Mouse (Mus musculus): Measurements from ENCODE around the gene Mapkapk2. TPM values are rescaled to one million over a fixed set of nuclear protein-coding genes. Genes with fewer than 3 reads are reported as not detected.
A peak's percentile ranks its signal among the peaks of the same experiment; 100 is the strongest.

Gene Mapkapk2
- polyA plus RNA-seq, 1 experiment from 2014 or later, result 25.7 TPM

DNA sequence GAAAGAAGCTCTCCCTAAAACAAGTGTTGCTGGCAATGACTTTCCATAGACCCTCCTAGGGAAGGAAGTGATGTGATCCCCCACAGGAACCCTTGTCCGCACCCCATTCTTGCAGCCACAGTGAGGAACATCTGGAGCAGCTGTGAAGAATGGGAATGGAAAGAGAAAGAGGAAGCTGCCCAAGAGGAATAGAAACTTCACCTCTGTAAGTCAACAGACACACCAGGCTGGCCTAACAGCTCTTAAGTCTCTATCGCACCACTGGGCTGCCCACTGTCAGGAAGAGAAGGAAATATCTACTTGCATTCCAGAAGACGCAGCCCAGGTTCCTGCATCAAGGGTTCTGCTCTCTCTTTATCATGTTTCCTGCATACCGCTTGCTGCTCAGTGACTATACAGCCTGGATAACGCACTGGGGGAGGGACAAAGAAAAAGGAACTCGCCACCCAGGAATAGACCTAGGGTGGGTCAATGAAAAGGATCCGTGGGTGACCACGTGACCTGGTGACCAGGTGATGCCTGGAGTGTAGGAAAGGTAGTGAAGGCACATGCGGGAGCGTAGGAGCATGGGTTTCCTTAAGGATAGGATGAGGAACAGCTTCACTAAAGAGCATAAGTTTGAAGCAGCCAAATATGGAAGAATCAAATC is 6.3 kb upstream of the Mapkapk2 start:
- no peak for ATAC-seq
- H3K27me3 ChIP-seq (replicated peaks), result peaks cover 4% of the 10 kb centered on the region; the same call in 1 of the 2 replicates
- H3K27ac ChIP-seq, result 0 out of 2 replicates have a peak overlapping the region, but pooled peaks have one; percentile 33
- 32% methylated on average over 10 of the region's 10 CpGs for WGBS (ENCODE audit: insufficient replicate concordance)
- no peaks in the 10 kb centered on the region for H3K9me3 ChIP-seq (replicated peaks)
- no peak overlapping the region for H3K9ac ChIP-seq
- H3K4me3 ChIP-seq, result no peak overlapping the region
- no peaks in the 10 kb centered on the region for H3K36me3 ChIP-seq
- peaks cover 18% of the 10 kb centered on the region for H3K4me1 ChIP-seq
- no peak overlapping the region for H3K4me2 ChIP-seq

DNA sequence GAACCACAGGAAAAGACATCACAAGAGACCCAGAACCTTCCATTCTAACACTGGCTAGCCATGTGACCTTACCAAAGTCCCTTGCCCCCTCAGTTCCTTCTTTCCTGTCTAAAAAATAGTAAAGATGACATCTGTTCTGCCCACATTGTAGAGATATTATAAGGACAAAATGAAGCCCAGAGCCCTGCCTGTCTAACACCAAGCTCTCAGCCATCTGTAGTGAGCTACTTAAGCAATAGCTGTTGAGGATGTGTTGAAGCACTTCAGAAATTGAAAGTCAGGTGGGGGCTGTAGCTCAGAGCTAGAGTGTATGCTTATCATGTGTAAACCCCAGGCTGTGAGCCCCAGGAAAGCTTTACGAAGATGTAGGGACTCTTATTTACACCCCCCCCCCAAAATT is 3.2 kb upstream of the Mapkapk2 start:
- no peak for ATAC-seq
- H3K27me3 ChIP-seq (replicated peaks), result peaks cover 6% of the 10 kb centered on the region; the same call in 1 of the 2 replicates
- H3K4me3 ChIP-seq, result no peak overlapping the region
- peaks cover 37% of the 10 kb centered on the region for H3K4me1 ChIP-seq
- WGBS (ENCODE audit: insufficient replicate concordance), result 45% methylated on average over 1 of the region's 1 CpGs
- H3K4me2 ChIP-seq, result no peak overlapping the region
- no peak overlapping the region for H3K9ac ChIP-seq
- H3K36me3 ChIP-seq, result no peaks in the 10 kb centered on the region
- H3K9me3 ChIP-seq (replicated peaks), result no peaks in the 10 kb centered on the region
- no peak overlapping the region for H3K27ac ChIP-seq

DNA sequence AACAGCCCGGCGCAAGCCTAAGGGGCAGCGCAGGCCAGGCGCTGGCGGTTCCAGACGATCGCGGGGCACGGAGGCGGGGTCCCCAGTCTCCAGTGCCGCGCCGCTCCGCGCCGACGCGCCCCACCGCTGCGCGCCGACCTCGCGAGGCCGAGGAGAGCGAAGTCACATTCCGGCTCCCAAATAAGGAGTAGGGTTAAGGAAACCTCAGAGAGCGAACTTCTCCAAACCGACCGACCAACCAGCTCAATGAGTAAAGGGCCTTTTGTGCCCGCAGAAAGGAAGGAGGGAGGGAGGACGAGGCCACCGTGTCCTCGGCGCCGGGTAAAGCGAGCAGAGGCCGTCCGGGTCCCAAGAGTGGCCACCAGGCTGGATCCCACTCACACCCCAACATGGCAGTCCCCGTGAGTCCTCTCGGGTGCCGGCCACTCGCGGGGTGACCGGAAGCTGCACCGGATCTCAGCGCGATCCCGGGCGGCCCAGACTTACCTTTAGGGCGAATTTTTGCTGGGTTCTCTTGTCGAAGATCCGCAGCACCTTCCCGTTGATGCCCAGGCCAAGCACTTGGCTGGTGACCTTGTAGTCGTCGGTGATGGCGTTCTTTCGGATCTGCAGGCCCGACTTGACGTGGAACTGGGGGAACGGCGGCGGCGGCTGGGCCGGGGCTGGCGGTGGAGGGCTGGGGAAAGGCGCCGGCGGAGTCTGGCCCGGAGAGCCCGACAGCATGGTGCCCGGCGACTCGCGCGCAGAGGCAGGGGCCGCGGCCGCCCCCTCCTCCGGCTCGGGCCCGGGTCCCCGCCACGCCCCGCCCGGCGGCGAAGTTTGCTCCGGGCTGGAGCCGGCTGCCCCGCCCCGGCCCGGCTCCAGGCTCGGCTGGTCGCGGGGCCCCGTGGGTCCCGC is 575 bp downstream of the Mapkapk2 start:
- Histone ChIP-seq H3K27me3 (replicated peaks) (0 out of 2 replicates have a peak, but pooled peaks cover 4% of the 10 kb centered on the region), H3K9ac (peak overlapping the region; percentile 83), H3K9me3 (replicated peaks) (no peaks in the 10 kb centered on the region), H3K4me3 (peak overlapping the region; percentile 80), H3K4me2 (peak overlapping the region; percentile 96), H3K4me1 (peaks cover 56% of the 10 kb centered on the region), H3K36me3 (no peaks in the 10 kb centered on the region), H3K27ac (peak overlapping the region; percentile 64)
- under 1% methylated on average over 81 of the region's 98 CpGs for WGBS (ENCODE audit: insufficient replicate concordance)
- peak; percentile 53 for ATAC-seq

DNA sequence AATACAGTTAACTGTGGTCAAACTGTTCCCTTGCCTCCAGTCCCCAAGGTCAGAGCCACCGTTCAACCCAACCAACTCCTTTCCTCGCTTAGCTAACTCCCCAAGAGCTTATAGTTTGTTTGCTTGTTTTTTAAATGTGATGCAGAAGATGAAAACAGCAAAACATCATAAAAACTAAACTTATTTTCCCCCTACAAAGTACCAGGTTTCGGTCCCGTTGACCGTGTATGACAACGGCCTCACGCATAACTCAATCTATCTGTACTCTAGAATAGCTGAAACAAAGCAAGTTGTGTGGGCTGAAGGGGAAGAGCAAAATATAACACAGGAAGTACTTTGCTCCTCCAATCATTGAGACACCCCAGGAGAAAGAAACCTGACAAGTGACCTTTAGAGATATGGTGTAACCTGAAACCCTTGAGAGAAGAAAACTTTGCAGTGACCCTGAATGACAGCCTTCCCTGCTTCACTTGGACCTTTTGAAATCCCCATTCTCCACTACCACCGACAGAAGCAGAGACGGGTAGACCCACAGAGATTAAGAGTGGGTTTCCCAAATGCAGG is 1.4 kb downstream of the Mapkapk2 start:
- peak overlapping the region; percentile 64 for H3K27ac ChIP-seq
- peaks cover 62% of the 10 kb centered on the region for H3K4me1 ChIP-seq

DNA sequence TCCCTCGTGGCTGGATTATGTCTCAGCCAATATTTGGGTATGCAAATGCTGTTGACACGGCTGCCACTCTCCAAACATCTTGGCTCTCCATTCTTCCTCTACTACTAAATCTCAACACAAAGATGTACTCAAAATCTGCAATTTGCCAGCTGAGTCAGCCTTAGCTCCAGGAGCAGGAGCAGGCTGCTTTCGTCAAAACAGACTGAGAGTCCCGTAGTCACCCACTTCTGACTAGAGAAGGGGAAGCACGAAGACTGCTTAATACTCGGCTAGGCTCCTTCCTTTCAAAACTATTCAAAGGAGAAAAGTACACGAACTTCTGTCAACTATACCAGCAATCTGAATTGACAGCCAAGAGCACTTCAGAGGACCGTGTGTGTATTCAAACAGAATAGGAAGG is 2.1 kb downstream of the Mapkapk2 start:
- 36% methylated on average over 8 of the region's 8 CpGs for WGBS (ENCODE audit: insufficient replicate concordance)
- Histone ChIP-seq H3K9ac (0 out of 2 replicates have a peak overlapping the region, but pooled peaks have one; percentile 15), H3K4me1 (peaks cover 68% of the 10 kb centered on the region), H3K27me3 (replicated peaks) (0 out of 2 replicates have a peak, but pooled peaks cover 4% of the 10 kb centered on the region), H3K4me2 (peak overlapping the region; percentile 96), H3K9me3 (replicated peaks) (no peaks in the 10 kb centered on the region), H3K4me3 (peak overlapping the region; percentile 80), H3K36me3 (no peaks in the 10 kb centered on the region), H3K27ac (peak overlapping the region; percentile 7; the same call in 1 of the 2 replicates)
- ATAC-seq, result no peak

More for the DNA sequence above, 1.4 kb downstream of the Mapkapk2 start:
- 17% methylated on average over 9 of the region's 9 CpGs for WGBS (ENCODE audit: insufficient replicate concordance)
- ATAC-seq, result no peak
- H3K36me3 ChIP-seq, result no peaks in the 10 kb centered on the region
- H3K9ac ChIP-seq, result peak overlapping the region; percentile 83
- H3K4me2 ChIP-seq, result peak overlapping the region; percentile 96
- no peaks in the 10 kb centered on the region for H3K9me3 ChIP-seq (replicated peaks)
- H3K4me3 ChIP-seq, result peak overlapping the region; percentile 80
- 0 out of 2 replicates have a peak, but pooled peaks cover 4% of the 10 kb centered on the region for H3K27me3 ChIP-seq (replicated peaks)

DNA sequence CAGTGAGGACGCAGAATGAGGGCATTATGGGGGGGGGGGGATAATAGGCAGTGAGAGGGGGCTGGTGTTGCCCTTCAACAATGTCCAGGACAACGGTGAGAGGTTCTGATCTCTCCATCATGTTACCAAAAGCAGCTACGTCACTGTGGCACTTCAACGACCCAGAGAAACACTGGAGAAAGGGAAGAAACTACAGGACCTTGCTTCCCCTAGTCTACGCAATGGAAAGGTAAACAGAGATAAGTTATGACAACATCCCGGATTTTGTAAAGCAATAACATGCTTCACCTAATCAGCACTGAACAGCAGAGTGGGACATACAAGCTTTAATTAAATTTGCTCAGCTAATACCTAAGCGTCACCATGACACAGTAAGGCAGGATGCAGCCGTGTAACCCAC is 3.7 kb downstream of the Mapkapk2 start:
- Histone ChIP-seq H3K9ac (no peak overlapping the region), H3K4me3 (no peak overlapping the region), H3K9me3 (replicated peaks) (no peaks in the 10 kb centered on the region), H3K36me3 (no peaks in the 10 kb centered on the region), H3K27ac (no peak overlapping the region), H3K4me1 (peaks cover 80% of the 10 kb centered on the region), H3K4me2 (no peak overlapping the region), H3K27me3 (replicated peaks) (0 out of 2 replicates have a peak, but pooled peaks cover 4% of the 10 kb centered on the region)
- 70% methylated on average over 8 of the region's 8 CpGs for WGBS (ENCODE audit: insufficient replicate concordance)
- ATAC-seq, result no peak

DNA sequence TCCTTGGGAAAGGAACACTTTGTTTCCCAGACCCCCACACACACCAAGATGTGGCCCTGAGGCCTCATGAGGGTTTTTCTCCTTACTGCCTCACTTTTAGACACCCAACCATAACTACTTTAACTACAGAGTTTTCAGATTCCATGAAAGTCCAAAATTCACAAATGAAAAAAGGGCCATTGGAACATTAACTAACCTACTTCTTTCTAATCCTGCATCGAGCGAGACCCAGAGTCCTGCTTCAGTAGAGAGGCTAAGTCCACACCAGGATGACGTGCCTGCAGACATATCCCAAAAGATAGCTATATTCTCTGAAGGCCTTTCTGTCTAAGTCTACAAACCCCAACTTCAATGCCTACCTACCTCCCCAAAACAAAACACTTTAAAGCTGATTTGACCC is 4.8 kb downstream of the Mapkapk2 start:
- Histone ChIP-seq H3K4me2 (no peak overlapping the region), H3K4me1 (peaks cover 83% of the 10 kb centered on the region), H3K4me3 (no peak overlapping the region), H3K27ac (no peak overlapping the region), H3K36me3 (no peaks in the 10 kb centered on the region), H3K9me3 (replicated peaks) (no peaks in the 10 kb centered on the region), H3K27me3 (replicated peaks) (0 out of 2 replicates have a peak, but pooled peaks cover 4% of the 10 kb centered on the region), H3K9ac (no peak overlapping the region)
- WGBS (ENCODE audit: insufficient replicate concordance), result 87% methylated on average over 3 of the region's 3 CpGs
- ATAC-seq, result no peak

DNA sequence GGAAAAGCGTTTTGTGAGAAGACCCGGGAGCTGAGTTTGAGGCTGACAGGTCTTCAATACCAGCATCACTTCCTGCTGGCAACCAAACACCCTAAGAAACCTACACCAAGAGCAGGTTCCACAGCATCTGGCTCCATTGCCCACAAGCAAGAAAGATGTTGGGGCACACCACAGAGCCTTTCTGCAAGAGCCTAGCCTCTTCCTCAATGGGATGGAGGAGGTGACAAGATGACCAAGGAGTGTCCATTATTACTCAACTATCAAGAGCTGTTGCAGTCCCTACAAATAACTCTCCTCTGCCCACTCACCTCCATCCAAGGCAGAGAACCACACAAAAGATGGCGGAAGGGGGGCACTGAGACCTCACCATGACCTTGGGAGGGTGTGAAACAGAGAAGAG is 5.5 kb downstream of the Mapkapk2 start:
- WGBS (ENCODE audit: insufficient replicate concordance), result 70% methylated on average over 3 of the region's 3 CpGs
- no peak overlapping the region for H3K4me2 ChIP-seq
- ATAC-seq, result no peak
- H3K4me3 ChIP-seq, result no peak overlapping the region
- H3K27ac ChIP-seq, result no peak overlapping the region
- H3K9me3 ChIP-seq (replicated peaks), result no peaks in the 10 kb centered on the region
- peaks cover 87% of the 10 kb centered on the region for H3K4me1 ChIP-seq
- 0 out of 2 replicates have a peak, but pooled peaks cover 4% of the 10 kb centered on the region for H3K27me3 ChIP-seq (replicated peaks)
- H3K9ac ChIP-seq, result no peak overlapping the region
- no peaks in the 10 kb centered on the region for H3K36me3 ChIP-seq

DNA sequence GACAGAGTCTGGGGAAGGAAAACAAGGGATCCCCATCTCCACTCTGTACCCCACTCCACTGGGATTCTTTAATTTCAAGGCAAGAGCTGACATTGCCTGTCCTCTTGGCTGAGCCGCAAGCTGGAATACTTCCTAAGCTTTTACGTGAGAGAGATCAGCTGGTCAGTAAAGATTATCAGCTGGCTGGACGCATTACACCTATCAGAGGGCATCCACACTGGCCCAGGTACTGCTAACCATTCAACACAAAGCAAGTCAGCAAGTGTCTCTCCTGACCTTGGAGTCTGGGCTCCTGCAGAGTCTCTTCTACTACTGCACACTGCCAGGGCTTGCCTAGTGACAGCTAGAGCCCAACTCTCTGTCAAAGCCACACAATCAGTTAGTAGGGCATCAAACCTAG is 6.1 kb downstream of the Mapkapk2 start:
- no peak for ATAC-seq
- peaks cover 90% of the 10 kb centered on the region for H3K4me1 ChIP-seq
- no peak overlapping the region for H3K4me2 ChIP-seq
- H3K9me3 ChIP-seq (replicated peaks), result no peaks in the 10 kb centered on the region
- no peak overlapping the region for H3K4me3 ChIP-seq
- H3K9ac ChIP-seq, result no peak overlapping the region
- 0 out of 2 replicates have a peak, but pooled peaks cover 4% of the 10 kb centered on the region for H3K27me3 ChIP-seq (replicated peaks)
- H3K27ac ChIP-seq, result no peak overlapping the region
- no peaks in the 10 kb centered on the region for H3K36me3 ChIP-seq
- WGBS (ENCODE audit: insufficient replicate concordance), result 66% methylated on average over 3 of the region's 3 CpGs

DNA sequence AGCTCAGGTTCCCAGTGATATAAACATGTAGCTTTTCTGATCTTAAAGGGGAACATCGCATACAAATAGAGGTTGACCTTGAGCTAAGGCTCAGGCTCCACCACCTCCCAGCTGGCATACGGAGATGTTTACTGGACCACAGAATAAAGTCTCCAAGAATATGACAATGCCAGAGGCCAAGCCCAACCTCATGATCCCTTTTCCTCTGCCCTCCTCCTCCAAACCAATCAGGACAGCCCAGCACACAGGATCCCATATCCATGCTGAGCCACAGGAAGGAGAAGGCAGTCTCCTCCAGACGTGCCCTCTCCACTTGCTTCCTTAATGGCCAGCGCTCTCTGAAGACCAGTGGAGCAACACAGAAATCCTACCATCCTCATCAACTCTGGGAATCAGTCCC is 6.7 kb downstream of the Mapkapk2 start:
- H3K9ac ChIP-seq, result no peak overlapping the region
- no peak for ATAC-seq
- 62% methylated on average over 4 of the region's 4 CpGs for WGBS (ENCODE audit: insufficient replicate concordance)
- H3K4me2 ChIP-seq, result no peak overlapping the region
- H3K9me3 ChIP-seq (replicated peaks), result no peaks in the 10 kb centered on the region
- H3K4me3 ChIP-seq, result no peak overlapping the region
- H3K36me3 ChIP-seq, result no peaks in the 10 kb centered on the region
- H3K27me3 ChIP-seq (replicated peaks), result 0 out of 2 replicates have a peak, but pooled peaks cover 3% of the 10 kb centered on the region
- H3K4me1 ChIP-seq, result peaks cover 90% of the 10 kb centered on the region
- no peak overlapping the region for H3K27ac ChIP-seq

DNA sequence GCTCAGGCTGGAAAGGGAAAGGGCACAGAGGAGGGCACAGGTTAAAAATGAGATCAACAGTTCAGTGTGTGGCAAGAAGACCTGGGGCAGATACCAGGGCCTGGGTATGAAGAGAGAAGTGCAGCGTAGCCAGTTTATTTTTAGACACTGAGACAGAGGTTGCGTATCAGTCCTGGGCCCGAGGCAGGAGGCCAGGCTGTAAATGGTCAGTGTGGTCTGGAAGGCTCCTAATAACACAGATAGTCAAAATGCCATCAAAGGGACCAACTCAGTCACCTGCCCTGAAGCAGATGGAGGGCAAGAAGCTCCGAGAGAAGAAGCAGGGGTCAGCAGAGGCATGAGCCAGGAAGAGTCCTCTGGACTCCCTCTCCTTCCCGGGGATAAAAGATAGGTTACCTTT is 7.4 kb downstream of the Mapkapk2 start:
- no peak overlapping the region for H3K9ac ChIP-seq
- no peak for ATAC-seq

More for the DNA sequence above, 7.4 kb downstream of the Mapkapk2 start:
- no peaks in the 10 kb centered on the region for H3K36me3 ChIP-seq
- H3K9me3 ChIP-seq (replicated peaks), result no peaks in the 10 kb centered on the region
- no peak overlapping the region for H3K4me2 ChIP-seq
- WGBS (ENCODE audit: insufficient replicate concordance), result 37% methylated on average over 5 of the region's 5 CpGs
- H3K4me1 ChIP-seq, result peaks cover 90% of the 10 kb centered on the region
- H3K4me3 ChIP-seq, result no peak overlapping the region
- no peak overlapping the region for H3K27ac ChIP-seq
- H3K27me3 ChIP-seq (replicated peaks), result no peaks in the 10 kb centered on the region

Measured in liver, embryonic 12.5 days (tissue).